Mouse (Mus musculus) lung, embryonic 16.5 days (tissue): ENCODE results near the gene Tmem200a. TPM values are rescaled to one million over a fixed set of nuclear protein-coding genes. Genes with fewer than 3 reads are reported as not detected.

Source experiments
- polyA plus RNA-seq: library from polyadenylated mRNA; unstranded; fragments of >200 nt; fragmentation: Nextera tagmentation; extraction: Ambion mirVana; gene quantifications from 2 replicates; pipeline ENCODE4 v1.2.1, GENCODE M21; 2015

Gene Tmem200a
- polyA plus RNA-seq, 1 experiment from 2014 or later: 3.3 TPM

Other genes with a start within 250 kb of the Tmem200a start
- not detected in 2 replicates for gene Gm9767, start 797 bp downstream of the Tmem200a start, polyA plus RNA-seq
- 0.28 and 0.49 TPM in 2 replicates for gene Samd3, start 150.7 kb upstream of the Tmem200a start, polyA plus RNA-seq